Mouse (Mus musculus) adrenal gland, adult 8-10 months (tissue): ENCODE data around the gene Atg4b. TPM values are rescaled to one million over a fixed set of nuclear protein-coding genes. Genes with fewer than 3 reads are reported as not detected.

Source experiments
- DNase-seq: peaks from one replicate; pipeline ENCODE4 v3.0.0; 2022
- total RNA-seq, 4 experiments: library from RNA; stranded (reverse); gene quantifications; 2 replicates each; pipeline ENCODE4 v1.2.4; 2022

Atg4b gene
- 100 to 1,000 TPM in 2 of 4 experiments, 10 to 100 TPM in 2; 80.6 to 135 (median 109) TPM for total RNA-seq

- no peak for DNase-seq
These were observed at the start of gene Atg4b for GRCm38 (mm10) chr1:93751290-93751689. Gene Atg4b, plus strand, starts transcription at chr1:93751500.

GRCm38 (mm10) chr1:93702106-93702505, 49.2 kb upstream of the Atg4b start:
- no peak for DNase-seq

- DNase-seq, result no peak
These were observed 47.7 kb upstream of the Atg4b start for GRCm38 (mm10) chr1:93703472-93704048.

- no peak for DNase-seq
These were observed 47.0 kb upstream of the Atg4b start for GRCm38 (mm10) chr1:93704341-93704740.

GRCm38 (mm10) chr1:93705389-93705788, 45.9 kb upstream of the Atg4b start:
- no peak for DNase-seq

- no peak for DNase-seq
These were observed 35.1 kb upstream of the Atg4b start for GRCm38 (mm10) chr1:93716166-93716565.

GRCm38 (mm10) chr1:93721557-93721956, 29.7 kb upstream of the Atg4b start:
- no peak for DNase-seq

- DNase-seq, result no peak
These were observed 26.7 kb upstream of the Atg4b start for GRCm38 (mm10) chr1:93724623-93725022.

GRCm38 (mm10) chr1:93725665-93726064, 25.6 kb upstream of the Atg4b start:
- DNase-seq, result peak; percentile 73

- no peak for DNase-seq
These were observed 25.2 kb upstream of the Atg4b start for GRCm38 (mm10) chr1:93726116-93726515.

- DNase-seq, result peak; percentile 59
These were observed 24.3 kb upstream of the Atg4b start for GRCm38 (mm10) chr1:93726974-93727373.

- DNase-seq, result no peak
These were observed 20.2 kb upstream of the Atg4b start for GRCm38 (mm10) chr1:93731103-93731502.

GRCm38 (mm10) chr1:93731880-93732281, 19.4 kb upstream of the Atg4b start:
- no peak for DNase-seq

GRCm38 (mm10) chr1:93735859-93736258, 15.4 kb upstream of the Atg4b start:
- DNase-seq, result no peak

- DNase-seq, result no peak
These were observed 13.6 kb upstream of the Atg4b start for GRCm38 (mm10) chr1:93737711-93738110.

- no peak for DNase-seq
These were observed 10.6 kb upstream of the Atg4b start for GRCm38 (mm10) chr1:93740671-93741070.

GRCm38 (mm10) chr1:93741987-93742386, 9.3 kb upstream of the Atg4b start:
- DNase-seq, result no peak

GRCm38 (mm10) chr1:93742910-93743309, 8.4 kb upstream of the Atg4b start:
- DNase-seq, result no peak

- no peak for DNase-seq
These were observed 5.1 kb upstream of the Atg4b start for GRCm38 (mm10) chr1:93746179-93746578.

GRCm38 (mm10) chr1:93748539-93748938, 2.8 kb upstream of the Atg4b start:
- no peak for DNase-seq

- DNase-seq, result peak; percentile 55
These were observed 2.7 kb downstream of the Atg4b start for GRCm38 (mm10) chr1:93753911-93754572.

GRCm38 (mm10) chr1:93754573-93755290, 3.4 kb downstream of the Atg4b start, which contains the start of gene Thap4:
Gene Thap4, minus strand, starts transcription at chr1:93754864.
- peak; percentile 91 for DNase-seq

GRCm38 (mm10) chr1:93755291-93755610, 4.0 kb downstream of the Atg4b start:
- DNase-seq, result no peak

GRCm38 (mm10) chr1:93755618-93756017, 4.3 kb downstream of the Atg4b start:
- DNase-seq, result no peak
